23 mouse cellular contexts compared by ENCODE assay signal in the genomic region with DNA sequence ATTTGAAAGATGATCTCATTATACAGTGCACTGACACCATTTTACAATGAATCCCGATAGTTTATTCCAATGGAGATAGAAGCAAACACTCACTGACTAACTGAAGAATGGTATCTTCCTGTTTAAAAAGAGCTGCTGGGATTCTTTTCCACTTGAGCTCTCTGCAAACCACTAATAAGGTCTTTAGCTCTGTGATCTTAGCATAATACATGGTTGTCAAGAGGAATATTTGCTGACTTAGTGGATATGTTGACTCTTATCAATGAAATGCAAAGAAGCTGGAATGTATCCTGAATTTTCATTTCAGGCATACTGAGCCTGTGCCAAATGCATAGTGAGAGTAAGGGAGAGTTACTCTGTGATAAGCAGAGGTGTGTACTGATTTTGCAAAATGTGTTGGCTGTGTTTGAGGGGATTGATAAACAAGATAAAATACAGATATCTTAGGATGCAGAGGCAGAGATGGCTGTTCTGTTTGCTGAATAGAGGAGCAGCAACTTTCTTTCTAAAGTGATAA.
"Had no signal": no experiment of that assay in that cellular context is flagged by ENCODE, and none has a peak within 500 bp of the region (broad histone marks: within the 10 kb centered on the region; RNA-seq: fewer than 3 reads in every experiment).

No protein-coding gene starts in this region.

- H3K36me3 ChIP-seq: intestine, embryonic 15.5 days; kidney, embryonic 15.5 days; limb, embryonic 13.5 days; liver, embryonic 12.5 days; liver, embryonic 15.5 days; neural tube, embryonic 12.5 days; neural tube, embryonic 15.5 days had no signal

- H3K9me3 ChIP-seq: intestine, embryonic 15.5 days; limb, embryonic 10.5 days; liver, embryonic 12.5 days; liver, embryonic 15.5 days; neural tube, embryonic 12.5 days; neural tube, embryonic 15.5 days had no signal

- H3K9ac ChIP-seq: intestine, embryonic 15.5 days; kidney, embryonic 15.5 days; limb, embryonic 13.5 days; liver, embryonic 12.5 days; liver, embryonic 15.5 days; neural tube, embryonic 12.5 days; neural tube, embryonic 15.5 days had no signal

- DNase-seq: kidney, adult 11 months; kidney, adult 8-10 months; kidney, postnatal 10 days; kidney, postnatal 36 days; liver; lung, adult 18-20 months; lung, postnatal 4 days; right cerebral cortex, adult 18-20 months; right cerebral cortex, postnatal 14 days; right cerebral cortex, postnatal 4 days; thymus, adult 2 months; thymus, postnatal 14 days; thymus, postnatal 4 days had no signal

- H3K27ac ChIP-seq: intestine, embryonic 15.5 days; kidney, embryonic 15.5 days; limb, embryonic 10.5 days; limb, embryonic 13.5 days; liver, embryonic 12.5 days; liver, embryonic 15.5 days; neural tube, embryonic 12.5 days; neural tube, embryonic 15.5 days had no signal

- H3K4me3 ChIP-seq: intestine, embryonic 15.5 days; kidney, embryonic 15.5 days; limb, embryonic 10.5 days; limb, embryonic 13.5 days; liver, embryonic 12.5 days; liver, embryonic 15.5 days; neural tube, embryonic 12.5 days; neural tube, embryonic 15.5 days had no signal

- H3K4me2 ChIP-seq: intestine, embryonic 15.5 days; kidney, embryonic 15.5 days; limb, embryonic 13.5 days; liver, embryonic 12.5 days; liver, embryonic 15.5 days; midbrain, embryonic 11.5 days; neural tube, embryonic 12.5 days; neural tube, embryonic 15.5 days had no signal

- H3K27me3 ChIP-seq: intestine, embryonic 15.5 days; kidney, embryonic 15.5 days; limb, embryonic 13.5 days; liver, embryonic 12.5 days; liver, embryonic 15.5 days; neural tube, embryonic 12.5 days; neural tube, embryonic 15.5 days had no signal

- H3K4me1 ChIP-seq: intestine, embryonic 15.5 days; liver, embryonic 12.5 days; liver, embryonic 15.5 days; neural tube, embryonic 12.5 days had no signal

- ATAC-seq: intestine, embryonic 15.5 days; liver, embryonic 12.5 days; lung, postnatal 0 days had no signal
